Mouse (Mus musculus) G1E (cell line): ENCODE data around the gene Snrk.

Experiments
- CTCF ChIP-seq: IDR thresholded peaks from 2 replicates; pipeline ENCODE4 v1.5.1; 2012; ENCODE audit warnings: low read depth, low read length, inconsistent platforms, mixed read lengths
- GATA1 ChIP-seq: IDR thresholded peaks from 2 replicates; pipeline ENCODE4 v1.6.1; 2012; ENCODE audit warnings: borderline replicate concordance, low read length, inconsistent platforms, mixed read lengths
- POLR2AphosphoS5 ChIP-seq: IDR thresholded peaks from 2 replicates; pipeline ENCODE4 v1.6.1; 2012; ENCODE audit warnings: low read depth, low read length, inconsistent platforms; ENCODE audit not compliant: insufficient replicate concordance

- no peak for TF ChIP-seq CTCF
- TF ChIP-seq GATA1, result no peak
- TF ChIP-seq POLR2AphosphoS5, result no peak
These were observed 15.9 kb upstream of the Snrk start for GRCm38 (mm10) chr9:122101196-122101595.
